Mouse (Mus musculus) hindbrain, postnatal 0 days (tissue): Measurements from ENCODE around the gene Zfp131. TPM values are rescaled to one million over a fixed set of nuclear protein-coding genes. Genes with fewer than 3 reads are reported as not detected.

Experiments used
- ATAC-seq: fragments of 200-750 bp; cut with Nextera tagmentation; 2 replicates; pipeline ENCODE4 v1.8.0; 2017; ENCODE audit warnings: mild to moderate bottlenecking, moderate TSS enrichment, moderate library complexity
- DNase-seq: peaks from one replicate; pipeline ENCODE4 v3.0.0-alpha.2; 2015; ENCODE audit warnings: low spot score
- H3K27ac ChIP-seq: fragments of 300-500 bp; sonication (generic); 2 replicates; pipeline ENCODE4 v1.5.1; 2014; ENCODE audit warnings: mild to moderate bottlenecking
- H3K27me3 ChIP-seq: fragments of 300-500 bp; sonication (generic); 2 replicates; pipeline ENCODE4 v1.6.1; 2014; ENCODE audit warnings: low read length, mixed read lengths; ENCODE audit not compliant: insufficient read depth
- H3K36me3 ChIP-seq: fragments of 300-500 bp; sonication (generic); 2 replicates; pipeline ENCODE4 v1.6.1; 2014; ENCODE audit warnings: low read length, mixed read lengths; ENCODE audit not compliant: insufficient read depth
- H3K4me1 ChIP-seq: fragments of 300-500 bp; sonication (generic); 2 replicates; pipeline ENCODE4 v1.6.1; 2014; ENCODE audit warnings: antibody characterized with exemption, low read length, mixed read lengths; ENCODE audit not compliant: insufficient read depth
- H3K4me2 ChIP-seq: fragments of 300-500 bp; sonication (generic); 2 replicates; pipeline ENCODE4 v1.6.1; 2014; ENCODE audit warnings: low read depth, mild to moderate bottlenecking, low read length, moderate library complexity, mixed read lengths
- H3K4me3 ChIP-seq: fragments of 300-500 bp; sonication (generic); 2 replicates; pipeline ENCODE4 v1.5.1; 2014; ENCODE audit warnings: low read length
- H3K9ac ChIP-seq: fragments of 300-500 bp; sonication (generic); replicated peaks from 2 replicates; pipeline ENCODE4 v1.6.1; 2014; ENCODE audit warnings: mild to moderate bottlenecking, low read length, moderate library complexity, mixed read lengths
- H3K9me3 ChIP-seq: fragments of 300-500 bp; sonication (generic); 2 replicates; pipeline ENCODE4 v1.6.1; 2016; ENCODE audit warnings: low read length, mixed read lengths
- CTCF ChIP-seq: IDR thresholded peaks from 2 replicates; pipeline ENCODE4 v1.5.1; 2016; ENCODE audit warnings: antibody characterized with exemption, control low read depth, low read depth
- WGBS: fragments of 180-500 bp; shearing (Covaris S2); extraction: QIAGEN DNeasy Blood & Tissue Kit; methylation state at CpG from one replicate; pipeline ENCODE4 v1.1.7; 2014; 5-methylcytosine and 5-hydroxymethylcytosine counted together
- polyA plus RNA-seq: library from polyadenylated mRNA; unstranded; fragments of >200 nt; fragmentation: Nextera tagmentation; extraction: Ambion mirVana; gene quantifications from 2 replicates; pipeline ENCODE4 v1.2.1, GENCODE M21; 2015
- total RNA-seq: library from RNA; depleted of rRNA; stranded (reverse); fragments of >200 nt; gene quantifications from 2 replicates; pipeline ENCODE4 v1.2.3, GENCODE M21; 2014

The Zfp131 gene
- total and polyA plus RNA-seq, 2 experiments from 2014 or later, result 26.3 to 27.7 TPM

- no peak for TF ChIP-seq CTCF
- H3K27me3 ChIP-seq, result no peaks in the 10 kb centered on the region
- DNase-seq, result no peak
- H3K4me2 ChIP-seq, result no peak overlapping the region
- H3K4me3 ChIP-seq, result no peak overlapping the region
- H3K36me3 ChIP-seq, result no peaks in the 10 kb centered on the region
- 11% methylated on average over 2 of the region's 2 CpGs for WGBS
- ATAC-seq, result no peak
- H3K9me3 ChIP-seq, result no peaks in the 10 kb centered on the region
- H3K27ac ChIP-seq, result no peak overlapping the region
- H3K9ac ChIP-seq, result no peak overlapping the region
- H3K4me1 ChIP-seq, result no peaks in the 10 kb centered on the region
These were observed 27.0 kb upstream of the Zfp131 start for GRCm38 (mm10) chr13:119817579-119818206.

GRCm38 (mm10) chr13:119816798-119817197, 26.1 kb upstream of the Zfp131 start:
- TF ChIP-seq CTCF, result no peak
- H3K9me3 ChIP-seq, result no peaks in the 10 kb centered on the region
- H3K27ac ChIP-seq, result no peak overlapping the region
- no peak overlapping the region for H3K4me3 ChIP-seq
- no peak for DNase-seq
- no peak overlapping the region for H3K9ac ChIP-seq
- no peak for ATAC-seq
- no peaks in the 10 kb centered on the region for H3K27me3 ChIP-seq
- 61% methylated on average over 8 of the region's 8 CpGs for WGBS
- H3K4me1 ChIP-seq, result no peaks in the 10 kb centered on the region
- H3K36me3 ChIP-seq, result no peaks in the 10 kb centered on the region
- no peak overlapping the region for H3K4me2 ChIP-seq

GRCm38 (mm10) chr13:119810031-119810430, 19.3 kb upstream of the Zfp131 start:
- no peaks in the 10 kb centered on the region for H3K27me3 ChIP-seq
- H3K4me2 ChIP-seq, result no peak overlapping the region
- TF ChIP-seq CTCF, result no peak

GRCm38 (mm10) chr13:119808937-119809336, 18.2 kb upstream of the Zfp131 start:
- Histone ChIP-seq H3K4me2 (no peak overlapping the region), H3K9me3 (no peaks in the 10 kb centered on the region), H3K27ac (no peak overlapping the region), H3K4me1 (no peaks in the 10 kb centered on the region), H3K9ac (no peak overlapping the region), H3K36me3 (no peaks in the 10 kb centered on the region), H3K27me3 (no peaks in the 10 kb centered on the region), H3K4me3 (no peak overlapping the region)
- 88% methylated on average over 2 of the region's 2 CpGs for WGBS
- ATAC-seq (no peak), DNase-seq (no peak)
- TF ChIP-seq CTCF, result no peak

More at GRCm38 (mm10) chr13:119810031-119810430, 19.3 kb upstream of the Zfp131 start:
- no peak for DNase-seq
- H3K4me3 ChIP-seq, result no peak overlapping the region
- no peak overlapping the region for H3K9ac ChIP-seq
- H3K9me3 ChIP-seq, result no peaks in the 10 kb centered on the region
- no peak overlapping the region for H3K27ac ChIP-seq
- H3K36me3 ChIP-seq, result no peaks in the 10 kb centered on the region
- ATAC-seq, result no peak
- WGBS, result 84% methylated on average over 9 of the region's 9 CpGs
- no peaks in the 10 kb centered on the region for H3K4me1 ChIP-seq

- H3K27ac ChIP-seq, result no peak overlapping the region
- no peaks in the 10 kb centered on the region for H3K4me1 ChIP-seq
- ATAC-seq (no peak), DNase-seq (no peak)
- 67% methylated on average over 4 of the region's 4 CpGs for WGBS
- H3K9me3 ChIP-seq, result no peaks in the 10 kb centered on the region
- TF ChIP-seq CTCF, result no peak
- H3K9ac ChIP-seq, result no peak overlapping the region
- H3K4me2 ChIP-seq, result no peak overlapping the region
- H3K4me3 ChIP-seq, result no peak overlapping the region
- no peaks in the 10 kb centered on the region for H3K27me3 ChIP-seq
- H3K36me3 ChIP-seq, result no peaks in the 10 kb centered on the region
These were observed 7.0 kb upstream of the Zfp131 start for GRCm38 (mm10) chr13:119797656-119798055.

GRCm38 (mm10) chr13:119792791-119793404, 2.2 kb upstream of the Zfp131 start:
- ATAC-seq (no peak), DNase-seq (no peak)
- H3K36me3 ChIP-seq, result no peaks in the 10 kb centered on the region
- WGBS, result 69% methylated on average over 5 of the region's 5 CpGs
- no peak overlapping the region for H3K4me2 ChIP-seq
- no peak overlapping the region for H3K4me3 ChIP-seq
- no peak overlapping the region for H3K27ac ChIP-seq
- H3K9me3 ChIP-seq, result no peaks in the 10 kb centered on the region
- peaks cover 4% of the 10 kb centered on the region; the same call in 1 of the 2 replicates for H3K4me1 ChIP-seq
- TF ChIP-seq CTCF, result no peak
- H3K9ac ChIP-seq, result no peak overlapping the region
- H3K27me3 ChIP-seq, result no peaks in the 10 kb centered on the region

- TF ChIP-seq CTCF, result no peak
- Histone ChIP-seq H3K4me2 (peak overlapping the region; percentile 79), H3K36me3 (0 out of 2 replicates have a peak, but pooled peaks cover 3% of the 10 kb centered on the region), H3K27me3 (no peaks in the 10 kb centered on the region), H3K9me3 (no peaks in the 10 kb centered on the region), H3K9ac (peak overlapping the region; percentile 94), H3K4me3 (peak overlapping the region; percentile 76), H3K27ac (peak overlapping the region; percentile 98), H3K4me1 (peaks cover 4% of the 10 kb centered on the region; the same call in 1 of the 2 replicates)
- DNase-seq, result peak; percentile 11
- ATAC-seq, result no peak
- WGBS, result 3% methylated on average over 18 of the region's 18 CpGs
These were observed 969 bp upstream of the Zfp131 start for GRCm38 (mm10) chr13:119791580-119792135.
